Mouse (Mus musculus) mouse embryonic stem cell (cell line): ENCODE results near the gene Tmtc2.

Source experiments
- in situ Hi-C, 2 experiments: fragments of 300-500 bp; cut with MboI; formaldehyde crosslinking; loops; 1 replicate in 1 of 2; 3 replicates in 1 of 2; pipeline ENCODE4 v1.14.3; 2019 to 2020; ENCODE audit warnings: low sequenced_read_pairs in 2 of 2, low pct_unique_long_range_greater_than_20kb in 1 of 2, mixed read lengths in 1 of 2; ENCODE audit not compliant: unreplicated experiment in 1 of 2

Gene Tmtc2

GRCm38 (mm10) chr10:105373265-105373664 lies 201.0 kb downstream of the Tmtc2 start:
- in situ Hi-C loops = no loop called here

- in situ Hi-C loops = no loop called here
Observed at GRCm38 (mm10) chr10:105368242-105368641, 206.0 kb downstream of the Tmtc2 start.

GRCm38 (mm10) chr10:105364480-105364879 lies 209.8 kb downstream of the Tmtc2 start:
- in situ Hi-C loops = no loop called here

- in situ Hi-C loops = no loop called here
Observed at GRCm38 (mm10) chr10:105350301-105350700, 223.9 kb downstream of the Tmtc2 start.

GRCm38 (mm10) chr10:105345920-105346319 lies 228.3 kb downstream of the Tmtc2 start:
- in situ Hi-C loops = no loop called here

- in situ Hi-C loops = no loop called here
Observed at GRCm38 (mm10) chr10:105332856-105333255, 241.4 kb downstream of the Tmtc2 start.

GRCm38 (mm10) chr10:105330327-105330726 lies 243.9 kb downstream of the Tmtc2 start:
- in situ Hi-C loops = no loop called here

GRCm38 (mm10) chr10:105323646-105324192 lies 250.5 kb downstream of the Tmtc2 start:
- in situ Hi-C loops = no loop called here

- in situ Hi-C loops = no loop called here
Observed at GRCm38 (mm10) chr10:105319299-105320057, 254.8 kb downstream of the Tmtc2 start.

GRCm38 (mm10) chr10:105318869-105319268 lies 255.4 kb downstream of the Tmtc2 start:
- in situ Hi-C loops = no loop called here

- in situ Hi-C loops = no loop called here
Observed at GRCm38 (mm10) chr10:105312986-105313385, 261.3 kb downstream of the Tmtc2 start.

- in situ Hi-C loops = no loop called here
Observed at GRCm38 (mm10) chr10:105297560-105297959, 276.7 kb downstream of the Tmtc2 start.

GRCm38 (mm10) chr10:105292961-105293360 lies 281.3 kb downstream of the Tmtc2 start:
- in situ Hi-C loops = no loop called here

- in situ Hi-C loops = no loop called here
Observed at GRCm38 (mm10) chr10:105288472-105288871, 285.8 kb downstream of the Tmtc2 start.

- in situ Hi-C loops = no loop called here
Observed at GRCm38 (mm10) chr10:105287575-105287974, 286.7 kb downstream of the Tmtc2 start.

- in situ Hi-C loops = no loop called here
Observed at GRCm38 (mm10) chr10:105287064-105287463, 287.2 kb downstream of the Tmtc2 start.

GRCm38 (mm10) chr10:105286221-105286620 lies 288.0 kb downstream of the Tmtc2 start:
- in situ Hi-C loops = no loop called here

- in situ Hi-C loops = no loop called here
Observed at GRCm38 (mm10) chr10:105284171-105284570, 290.1 kb downstream of the Tmtc2 start.

GRCm38 (mm10) chr10:105280933-105281332 lies 293.3 kb downstream of the Tmtc2 start:
- in situ Hi-C loops = no loop called here

GRCm38 (mm10) chr10:105260053-105260452 lies 314.2 kb downstream of the Tmtc2 start:
- in situ Hi-C loops = no loop called here
